Mouse (Mus musculus) heart, adult 2 months (tissue): Measurements from ENCODE around the gene Ablim2.

Experiments
- CTCF ChIP-seq: fragments of 200-600 bp; IDR thresholded peaks from 2 replicates; pipeline ENCODE4 v1.8.1; 2022; ENCODE audit warnings: antibody characterized with exemption, mild to moderate bottlenecking, moderate library complexity
- EP300 ChIP-seq: fragments of 200-500 bp; IDR thresholded peaks from 2 replicates; pipeline ENCODE4 v1.6.1; 2011; ENCODE audit warnings: low read depth, low read length, control low read depth; ENCODE audit not compliant: insufficient read depth
- POLR2A ChIP-seq: fragments of 200-500 bp; IDR thresholded peaks from 2 replicates; pipeline ENCODE4 v1.6.1; 2011; ENCODE audit warnings: mild to moderate bottlenecking, low read depth, low read length, control low read depth; ENCODE audit not compliant: insufficient read depth

GRCm38 (mm10) chr5:35861456-35861855, 103.8 kb downstream of the Ablim2 start:
- TF ChIP-seq POLR2A, result no peak
- TF ChIP-seq CTCF, result no peak
- no peak for TF ChIP-seq EP300
